8 mouse cellular contexts compared by ENCODE assay signal in genomic region chr9:39603999-39604453, GRCm38 (mm10). TPM values are rescaled to one million over a fixed set of nuclear protein-coding genes. Genes with fewer than 3 reads are reported as not detected.
DNase-seq lines count a peak whose midpoint lies in the region; ATAC-seq and TF ChIP-seq lines count a peak whose summit lies in the region.

Gene AW551984 (minus strand): TSS chr9:39604403.

- under 1% methylated on average over 8 of the region's 8 CpGs for WGBS in forebrain, embryonic 16.5 days
- WGBS in limb, embryonic 13.5 days: under 1% methylated on average over 8 of the region's 8 CpGs
- WGBS in olfactory bulb, adult 2 months: 1% methylated on average over 8 of the region's 8 CpGs

- H3K4me1 ChIP-seq in forebrain, embryonic 16.5 days (replicated peaks; ENCODE audit: control insufficient read depth, insufficient read depth, low read length): peaks cover 10% of the 10 kb centered on the region
- H3K4me1 ChIP-seq in limb, embryonic 13.5 days: peaks cover 9% of the 10 kb centered on the region; the same call in 1 of the 2 replicates
- peaks cover 2% of the 10 kb centered on the region; the same call in 1 of the 2 replicates for H3K4me1 ChIP-seq in olfactory bulb, adult 2 months (ENCODE audit: control insufficient read depth, insufficient read depth, low read length)

- peak within 1 kb of the TSS; percentile 63 for H3K4me2 ChIP-seq in forebrain, embryonic 16.5 days (ENCODE audit: low read length)
- H3K4me2 ChIP-seq in limb, embryonic 13.5 days (replicated peaks): peak within 1 kb of the TSS; percentile 71

- no peaks in the 10 kb centered on the region for H3K9me3 ChIP-seq in forebrain, embryonic 16.5 days (ENCODE audit: control insufficient read depth, low read length)
- no peaks in the 10 kb centered on the region for H3K9me3 ChIP-seq in limb, embryonic 13.5 days

- TF ChIP-seq CTCF in layer of hippocampus, adult 2 months (conservative IDR thresholded peaks at IDR 0.05): no peak
- no peak for TF ChIP-seq CTCF in olfactory bulb, adult 2 months (IDR thresholded peaks at IDR 0.05; ENCODE audit: insufficient read depth, low read depth, low read length)

- H3K4me3 ChIP-seq in layer of hippocampus, adult 2 months: peak within 1 kb of the TSS; percentile 43
- peak within 1 kb of the TSS; percentile 42 for H3K4me3 ChIP-seq in forebrain, embryonic 16.5 days (replicated peaks; ENCODE audit: low read length)
- H3K4me3 ChIP-seq in limb, embryonic 13.5 days: peak within 1 kb of the TSS; percentile 48
- H3K4me3 ChIP-seq in olfactory bulb, adult 2 months (ENCODE audit: insufficient read depth, low read depth, low read length): peak within 1 kb of the TSS; percentile 45

- TF ChIP-seq POLR2A in olfactory bulb, adult 2 months (IDR thresholded peaks at IDR 0.05; ENCODE audit: insufficient read depth, low read depth, low read length): no peak

- H3K9ac ChIP-seq in forebrain, embryonic 16.5 days (replicated peaks; ENCODE audit: low read depth, low read length): peak within 1 kb of the TSS; percentile 43; the same call in 1 of the 2 replicates
- peak within 1 kb of the TSS; percentile 57 for H3K9ac ChIP-seq in limb, embryonic 13.5 days

- peak; percentile 29 for ATAC-seq in forebrain, embryonic 16.5 days
- ATAC-seq in limb, embryonic 13.5 days (ENCODE audit: low FRiP score, low read depth): peak; percentile 89

- 0 out of 2 replicates have a peak within 1 kb of the TSS, but pooled peaks have one; percentile 18 for H3K27ac ChIP-seq in layer of hippocampus, adult 2 months
- no peak within 1 kb of the TSS for H3K27ac ChIP-seq in forebrain, embryonic 16.5 days (ENCODE audit: low read length)
- peak within 1 kb of the TSS; percentile 6; the same call in 1 of the 2 replicates for H3K27ac ChIP-seq in limb, embryonic 13.5 days
- H3K27ac ChIP-seq in olfactory bulb, adult 2 months (ENCODE audit: insufficient read depth, low read depth, low read length): no peak within 1 kb of the TSS

- H3K36me3 ChIP-seq in forebrain, embryonic 16.5 days (ENCODE audit: control insufficient read depth, insufficient read depth): no peaks in the 10 kb centered on the region
- H3K36me3 ChIP-seq in limb, embryonic 13.5 days: no peaks in the 10 kb centered on the region

- H3K27me3 ChIP-seq in forebrain, embryonic 16.5 days (replicated peaks; ENCODE audit: control insufficient read depth, insufficient read depth, low read length): no peaks in the 10 kb centered on the region
- H3K27me3 ChIP-seq in limb, embryonic 13.5 days: no peaks in the 10 kb centered on the region

- DNase-seq in layer of hippocampus, adult 2 months (ENCODE audit: low spot score in 2 of 2): no peak
- DNase-seq in layer of hippocampus, postnatal 36 days: no peak
- DNase-seq in brain, adult 2 months (ENCODE audit: low read depth, low spot score): peak; percentile 49
- no peak for DNase-seq in natural killer cell, adult 2 months (ENCODE audit: low spot score in 2 of 2)
- DNase-seq in MN1 (ENCODE audit: low spot score): no peak

RNA-seq across cellular contexts. Expression of gene AW551984, which starts in this region (rescaled TPM):
- 1 to 10 TPM; 3.3 to 4.1 TPM for total RNA-seq in layer of hippocampus, adult 2 months (2021)
- total RNA-seq in layer of hippocampus, postnatal 36 days (2021): 1 to 10 TPM; 4.1 to 4.2 TPM
- polyA plus RNA-seq in forebrain, embryonic 16.5 days (2015; fragmentation: Nextera tagmentation; extraction: Ambion mirVana): 36.8 and 73.0 TPM in 2 replicates
- polyA plus RNA-seq in limb, embryonic 13.5 days (2015; fragmentation: Nextera tagmentation; extraction: Ambion mirVana): 62.4 and 64.0 TPM in 2 replicates
- not detected in 2 replicates for polyA plus RNA-seq in olfactory bulb, adult 2 months (2012; ENCODE audit: insufficient read depth, insufficient read length, low replicate concordance, missing spikeins)

Comparison
In these comparisons a context has a peak if more than half of its experiments do, and no peak if none do; other contexts are left out.
1. RNA of gene AW551984 (polyA plus RNA-seq): 36.8 to 73.0 TPM in forebrain, embryonic 16.5 days and 62.4 to 64.0 TPM in limb, embryonic 13.5 days; not detected in olfactory bulb, adult 2 months; every median in the first group is over 10 times any median in the second.
2. H3K27ac ChIP-seq: peak in layer of hippocampus, adult 2 months (single experiment) and limb, embryonic 13.5 days (single experiment); none in forebrain, embryonic 16.5 days (single experiment) and olfactory bulb, adult 2 months (single experiment).
3. Peak in every context shown above with its lines, with median percentiles within 50 percentile points of each other: H3K4me3 ChIP-seq.